Mouse (Mus musculus) megakaryocyte, embryonic 14.5 days (primary cell): ENCODE data around the gene Gm26558.

Experiments
- FLI1 ChIP-seq: IDR thresholded peaks from 2 replicates; pipeline ENCODE4 v1.6.1; 2012; ENCODE audit warnings: low read length, inconsistent platforms, mixed read lengths
- GATA1 ChIP-seq: IDR thresholded peaks from 3 replicates; pipeline ENCODE4 v1.6.1; 2012; ENCODE audit warnings: mixed read lengths, low read length, inconsistent platforms, borderline replicate concordance

- no peak for TF ChIP-seq GATA1
- no peak for TF ChIP-seq FLI1
Observed at GRCm38 (mm10) chr2:70669896-70670295, 8.0 kb upstream of the Gm26558 start.
